Mouse (Mus musculus): Measurements from ENCODE around the gene Eif2b3.

DNA sequence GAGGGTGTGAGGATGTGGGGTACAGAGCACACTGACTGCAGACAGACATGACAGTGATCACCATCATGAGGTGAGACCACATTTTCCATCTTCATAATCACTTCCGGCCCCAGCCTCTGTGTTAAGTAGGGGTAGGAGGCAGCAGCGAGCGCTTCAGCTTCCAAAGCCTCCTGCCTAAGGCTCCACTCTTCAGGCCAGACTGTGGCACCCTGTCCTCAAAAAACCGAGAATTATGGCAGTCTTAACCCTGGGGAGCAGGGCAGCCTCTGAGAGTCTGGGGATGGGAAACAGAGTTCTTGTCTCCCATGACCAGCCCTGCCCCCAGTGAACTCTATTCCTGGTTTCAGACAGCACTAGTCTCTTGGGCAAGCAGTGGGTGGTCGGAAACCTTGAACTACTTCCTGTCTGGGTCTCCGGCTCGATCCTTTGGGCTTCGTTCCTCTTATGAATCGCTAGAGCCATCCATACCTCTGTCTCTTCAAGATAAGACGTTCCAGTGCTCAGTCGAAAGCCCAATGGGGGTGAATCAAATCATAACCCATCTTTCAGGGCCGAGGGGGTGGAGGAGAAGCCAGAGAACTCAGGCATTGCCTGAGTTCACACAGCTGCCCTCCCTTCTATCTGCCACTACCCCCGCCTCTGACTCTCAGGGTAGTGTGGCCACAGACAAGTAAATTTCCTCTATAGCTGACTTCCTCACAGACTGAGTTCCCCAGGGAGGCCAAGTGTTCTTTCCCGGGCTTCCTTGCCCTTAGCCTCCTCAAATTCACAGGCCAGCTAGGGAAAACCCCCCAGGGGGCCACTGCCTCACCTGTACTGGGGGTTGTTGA is 105.5 kb downstream of the Eif2b3 start:
- no peak for TF ChIP-seq CTCF (IDR thresholded peaks at IDR 0.05; ENCODE audit: low read depth, low read length)
- no peak for TF ChIP-seq POLR2A (IDR thresholded peaks at IDR 0.05; ENCODE audit: insufficient read depth, low read length)
- TF ChIP-seq EP300 (IDR thresholded peaks at IDR 0.05; ENCODE audit: insufficient read depth, low read depth, low read length): no peak

All from ES-Bruce4 (cell line).